Mouse (Mus musculus) E14TG2a.4 (cell line): ENCODE results near the gene Pax7.

Experiments
- H3K27me3 ChIP-seq: 2 replicates; pipeline ENCODE4 v1.6.1; 2014; ENCODE audit warnings: low read length, control low read depth; ENCODE audit not compliant: insufficient read depth
- H3K36me3 ChIP-seq: 2 replicates; pipeline ENCODE4 v1.6.1; 2014; ENCODE audit warnings: low read length, control low read depth; ENCODE audit not compliant: insufficient read depth
- H3K4me1 ChIP-seq: replicated peaks from 2 replicates; pipeline ENCODE4 v1.6.1; 2014; ENCODE audit warnings: low read depth, low read length, control low read depth
- H3K4me3 ChIP-seq: replicated peaks from 2 replicates; pipeline ENCODE4 v1.5.1; 2014; ENCODE audit warnings: mild to moderate bottlenecking, low read length
- H3K9me3 ChIP-seq: 2 replicates; pipeline ENCODE4 v1.6.1; 2014; ENCODE audit warnings: low read length, control low read depth
- CTCF ChIP-seq: conservative IDR thresholded peaks from 2 replicates; pipeline ENCODE4 v1.5.1; 2014; ENCODE audit warnings: low read length
- NANOG ChIP-seq: IDR thresholded peaks from 2 replicates; pipeline ENCODE4 v1.6.1; 2014; ENCODE audit warnings: borderline replicate concordance, low read length, mixed read lengths
- POU5F1 ChIP-seq: IDR thresholded peaks from 2 replicates; pipeline ENCODE4 v1.6.1; 2014; ENCODE audit warnings: low read length, borderline replicate concordance

Gene Pax7

DNA sequence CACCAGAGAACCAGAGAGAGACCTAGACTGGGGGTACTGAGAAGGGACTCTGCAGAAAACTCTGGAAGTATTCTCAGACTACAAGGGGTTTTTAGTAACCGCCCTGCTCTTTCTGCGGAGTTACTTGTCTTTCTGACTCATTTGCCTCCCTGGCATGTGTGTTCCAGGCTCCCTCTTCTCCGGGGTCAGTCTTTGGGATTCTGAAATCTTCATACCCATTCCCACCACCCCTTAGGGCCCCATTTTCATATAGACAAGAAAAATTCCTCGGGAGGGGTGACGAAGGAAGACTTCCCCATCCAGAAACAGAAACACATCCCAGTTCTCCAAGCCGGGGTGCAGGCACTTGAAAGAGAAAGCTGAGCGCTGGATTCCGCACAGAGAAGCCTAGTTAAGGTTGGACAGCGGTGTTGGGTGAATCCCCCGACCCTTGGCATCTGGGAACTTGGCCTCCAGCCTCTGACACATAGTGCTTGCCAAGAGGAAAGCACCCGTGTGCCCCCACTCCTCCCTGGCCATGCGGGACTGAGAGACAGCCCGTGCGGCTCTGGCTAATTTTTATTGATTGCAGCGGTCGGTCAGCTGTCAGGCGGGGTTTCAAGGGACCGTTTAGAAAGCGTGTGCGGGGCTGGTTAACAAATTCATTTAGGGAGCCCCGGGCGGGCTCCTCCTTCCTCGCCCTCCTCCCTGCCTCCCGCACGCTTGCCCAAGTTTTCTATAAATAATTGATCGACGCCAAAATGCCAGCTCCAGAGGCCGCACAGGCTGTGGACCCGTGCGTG, 5.6 kb downstream of the Pax7 start:
- Histone ChIP-seq H3K4me3 (peak overlapping the region; percentile 46), H3K9me3 (no peaks in the 10 kb centered on the region), H3K4me1 (peaks cover 82% of the 10 kb centered on the region), H3K36me3 (no peaks in the 10 kb centered on the region), H3K27me3 (peaks cover 100% of the 10 kb centered on the region)
- no peak for TF ChIP-seq POU5F1

DNA sequence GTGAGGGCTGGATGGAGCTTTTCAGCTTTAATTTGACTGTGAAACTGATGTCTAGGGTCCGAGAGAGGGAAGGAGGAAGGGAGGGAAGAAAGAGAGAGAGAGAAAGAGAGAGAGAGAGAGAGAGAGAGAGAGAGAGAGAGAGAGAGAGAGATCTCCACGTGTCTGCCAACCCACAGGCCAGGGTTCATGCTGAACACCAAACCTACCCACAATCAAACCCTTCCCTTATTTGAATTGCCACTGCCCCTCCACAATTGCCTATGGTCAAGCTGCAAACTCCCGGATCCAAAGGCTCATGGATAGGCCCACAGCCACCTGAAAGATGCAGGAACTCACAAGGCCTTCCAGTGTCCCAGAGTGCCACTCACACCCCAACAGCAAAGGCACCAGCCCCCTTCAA, 7.1 kb downstream of the Pax7 start:
- Histone ChIP-seq H3K9me3 (no peaks in the 10 kb centered on the region), H3K27me3 (peaks cover 100% of the 10 kb centered on the region), H3K36me3 (no peaks in the 10 kb centered on the region), H3K4me1 (peaks cover 79% of the 10 kb centered on the region), H3K4me3 (no peak overlapping the region)
- no peak for TF ChIP-seq NANOG

DNA sequence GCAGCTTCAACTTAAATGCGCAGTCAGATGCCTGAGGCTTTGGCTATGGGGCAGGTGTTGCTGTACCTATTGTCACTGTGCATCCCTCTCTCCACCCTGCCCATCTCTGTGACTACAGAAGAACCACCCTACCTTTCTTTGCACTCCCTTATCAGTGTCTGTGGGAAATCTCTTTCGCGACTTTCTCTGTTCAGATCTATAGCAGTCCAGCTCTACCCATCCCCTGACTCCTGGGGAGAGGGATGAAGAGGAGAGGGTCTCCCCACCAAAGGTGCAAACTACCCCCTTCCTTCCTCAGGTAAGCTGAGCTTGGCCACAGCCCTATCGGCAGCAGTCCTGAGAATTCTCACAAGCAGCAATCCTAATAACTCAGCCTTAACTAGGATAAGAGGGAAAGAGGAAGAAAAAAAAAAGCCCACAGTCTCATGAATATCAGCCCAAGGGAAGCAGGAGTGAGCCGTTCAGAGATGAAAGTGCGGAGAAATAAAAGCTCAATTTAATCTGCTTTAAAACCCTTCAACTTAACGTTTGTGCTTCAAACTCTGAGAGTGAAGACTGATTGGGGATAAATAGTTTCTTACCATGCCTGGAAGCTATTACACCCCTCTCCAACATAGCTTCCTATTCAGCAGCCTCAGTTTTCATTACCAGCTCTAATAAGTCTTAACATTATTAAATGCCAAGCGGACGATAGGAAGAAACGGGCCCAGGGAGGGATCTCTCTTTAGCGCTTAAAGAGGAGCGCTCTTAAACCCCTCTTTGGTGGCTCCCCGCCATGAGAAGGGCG, 7.8 kb downstream of the Pax7 start:
- Histone ChIP-seq H3K9me3 (no peaks in the 10 kb centered on the region), H3K4me1 (peaks cover 77% of the 10 kb centered on the region), H3K4me3 (no peak overlapping the region), H3K27me3 (peaks cover 99% of the 10 kb centered on the region), H3K36me3 (no peaks in the 10 kb centered on the region)
- TF ChIP-seq POU5F1 (no peak), CTCF (no peak), NANOG (no peak)

DNA sequence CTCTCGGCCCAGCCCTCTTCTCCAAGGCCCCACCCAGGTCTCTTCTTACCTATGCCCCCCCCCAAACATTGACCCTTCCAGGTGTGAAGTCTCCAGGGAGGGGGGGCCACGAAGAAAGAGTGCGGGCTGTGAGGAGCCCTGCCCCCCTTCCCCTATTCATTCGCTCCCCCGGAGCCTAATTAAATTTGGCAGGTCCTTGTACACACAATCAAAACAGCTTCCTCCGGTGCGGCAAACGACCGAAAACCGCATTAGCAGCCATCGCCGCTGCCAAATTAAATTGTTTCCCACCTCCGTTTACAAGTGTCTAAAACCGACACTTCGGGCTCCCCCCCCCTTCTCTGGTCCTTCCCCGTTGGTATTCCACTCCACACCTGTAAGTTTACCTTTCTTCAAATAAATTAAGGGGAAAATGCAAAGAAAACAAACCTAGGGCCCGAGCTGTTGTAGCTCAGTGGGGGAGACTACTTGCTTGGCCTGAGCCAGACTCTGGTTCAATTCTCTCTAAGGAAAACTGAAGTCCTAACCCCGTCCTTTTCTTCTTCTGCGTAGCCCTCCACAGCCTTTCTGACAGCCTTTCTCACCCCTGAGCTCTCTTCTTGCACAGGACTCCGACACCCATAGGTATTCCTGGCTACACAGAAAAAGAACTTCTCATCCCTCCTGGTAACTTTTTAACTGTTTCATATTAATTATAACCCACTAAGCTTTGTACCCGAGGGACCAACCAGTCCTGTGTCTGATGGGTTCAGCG, 8.6 kb downstream of the Pax7 start:
- Histone ChIP-seq H3K27me3 (peaks cover 99% of the 10 kb centered on the region), H3K4me1 (peaks cover 69% of the 10 kb centered on the region), H3K9me3 (no peaks in the 10 kb centered on the region), H3K36me3 (no peaks in the 10 kb centered on the region), H3K4me3 (no peak overlapping the region)
- TF ChIP-seq CTCF (no peak), NANOG (no peak)

DNA sequence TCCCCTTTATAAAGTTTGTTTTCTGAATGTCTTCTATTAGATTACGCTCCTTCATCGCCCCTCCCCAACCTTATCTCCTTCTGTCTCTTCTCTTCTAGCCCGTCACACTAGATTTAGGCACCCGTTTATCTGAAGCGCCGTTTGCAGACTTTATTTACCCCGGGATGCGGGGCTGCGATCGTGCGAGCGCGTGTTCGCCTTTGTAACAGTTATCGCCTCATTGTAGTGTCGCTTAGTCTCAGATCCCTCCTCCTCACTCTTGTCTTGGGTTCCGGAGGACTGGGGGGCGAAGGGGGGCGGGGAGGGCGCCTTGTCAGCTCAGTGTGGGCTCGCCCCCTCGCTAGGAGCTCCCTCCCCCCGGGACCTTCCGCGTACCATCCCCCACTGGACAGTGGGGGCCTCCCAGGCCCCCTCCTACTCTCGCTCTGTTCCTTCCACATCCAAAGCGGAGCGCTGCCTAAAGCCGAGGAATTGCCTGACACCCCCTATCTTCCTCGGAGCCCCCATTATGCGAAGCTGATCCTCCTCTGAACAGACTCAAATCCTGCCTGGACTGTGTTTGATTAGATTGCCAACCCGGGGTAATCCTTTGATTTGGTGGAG, 9.4 kb downstream of the Pax7 start:
- peaks cover 98% of the 10 kb centered on the region for H3K27me3 ChIP-seq
- H3K36me3 ChIP-seq, result no peaks in the 10 kb centered on the region
- peak overlapping the region; percentile 46 for H3K4me3 ChIP-seq
- H3K9me3 ChIP-seq, result no peaks in the 10 kb centered on the region
- TF ChIP-seq POU5F1 (no peak), NANOG (no peak), CTCF (no peak)
- peaks cover 69% of the 10 kb centered on the region for H3K4me1 ChIP-seq

DNA sequence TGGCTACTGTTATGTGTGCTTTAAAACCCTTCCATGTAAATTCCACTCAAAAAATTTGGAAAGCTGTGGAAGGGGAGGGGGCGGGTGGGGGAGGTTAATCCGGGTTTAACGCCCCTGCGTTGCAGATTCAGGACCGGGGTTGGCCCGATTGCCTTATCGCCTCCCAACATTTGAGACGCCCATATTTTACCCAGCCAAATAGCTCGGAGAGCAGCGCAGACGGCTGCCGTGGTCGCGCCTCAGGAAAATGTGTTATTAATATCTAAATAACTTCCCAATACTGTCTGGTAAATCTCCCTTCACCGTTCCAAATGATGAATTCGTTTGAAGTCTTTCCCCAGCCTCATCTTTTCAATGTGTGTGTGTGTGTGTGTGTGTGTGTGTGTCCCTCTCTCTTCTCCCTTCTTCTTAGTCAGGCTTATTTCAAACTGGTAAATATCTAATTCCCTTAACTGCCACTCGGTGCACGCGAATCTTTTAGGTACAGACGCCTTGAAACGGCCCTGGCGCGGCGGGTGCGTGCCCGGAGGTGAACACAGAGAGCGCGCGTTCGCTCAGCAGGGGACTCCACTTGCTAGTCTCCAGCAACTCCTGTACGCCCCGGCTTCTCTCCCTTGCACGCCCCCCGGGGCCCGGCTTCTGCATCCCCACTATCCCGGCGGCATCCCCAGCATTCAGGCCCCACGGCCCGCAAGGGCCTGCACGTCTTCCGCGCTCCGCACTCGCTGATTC, 10.0 kb downstream of the Pax7 start:
- H3K36me3 ChIP-seq, result no peaks in the 10 kb centered on the region
- H3K4me3 ChIP-seq, result peak overlapping the region; percentile 46
- peaks cover 98% of the 10 kb centered on the region for H3K27me3 ChIP-seq
- TF ChIP-seq POU5F1 (no peak), CTCF (no peak), NANOG (no peak)
- peaks cover 68% of the 10 kb centered on the region for H3K4me1 ChIP-seq
- H3K9me3 ChIP-seq, result no peaks in the 10 kb centered on the region

DNA sequence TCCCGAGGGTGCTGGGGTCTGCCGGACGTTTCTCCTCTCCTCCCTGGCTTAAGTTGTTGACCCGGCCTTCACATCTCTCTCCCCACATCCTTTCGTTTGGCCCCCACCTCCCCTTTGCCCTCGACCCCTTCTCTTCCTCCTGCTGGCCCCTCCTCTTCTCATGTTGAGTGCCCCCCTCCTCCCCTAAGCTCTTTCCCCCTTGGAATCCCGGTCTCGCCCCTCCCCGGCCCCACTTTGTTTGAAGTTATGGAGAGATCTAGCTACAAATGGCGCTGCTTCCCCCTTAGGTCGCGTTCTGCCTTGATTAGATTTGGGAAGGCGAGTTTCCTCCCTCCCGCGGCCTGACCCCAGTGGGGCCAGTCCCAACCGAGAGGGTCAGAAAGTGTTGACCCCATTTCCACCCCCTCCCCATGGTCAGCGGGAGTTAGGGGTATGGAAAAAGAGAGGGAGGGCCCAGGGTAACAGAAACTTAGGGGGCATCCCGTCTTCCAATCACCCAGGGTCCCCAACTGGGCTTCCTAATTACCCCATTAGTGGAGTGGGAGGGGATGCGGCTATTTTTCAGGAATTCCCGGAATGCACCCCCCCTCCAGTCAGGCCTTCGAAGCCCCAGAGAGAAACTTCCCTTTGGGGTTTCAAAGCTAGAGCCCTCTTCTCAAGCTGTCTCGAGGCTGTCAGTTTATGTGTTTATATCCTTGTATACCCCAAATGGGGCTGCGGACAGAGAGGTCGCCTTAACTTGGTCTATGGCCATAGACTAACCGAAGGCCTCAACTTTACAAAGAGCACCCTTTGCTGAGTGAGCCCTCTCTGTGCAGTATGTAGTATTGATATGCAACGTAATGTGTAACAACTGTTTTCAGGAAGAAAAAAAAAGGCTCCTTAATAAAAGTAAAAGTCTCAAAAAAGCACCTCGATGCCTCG, 10.9 kb downstream of the Pax7 start:
- H3K4me3 ChIP-seq, result peak overlapping the region; percentile 50
- no peaks in the 10 kb centered on the region for H3K36me3 ChIP-seq
- TF ChIP-seq NANOG (no peak), CTCF (no peak), POU5F1 (no peak)
- H3K9me3 ChIP-seq, result no peaks in the 10 kb centered on the region
- peaks cover 98% of the 10 kb centered on the region for H3K27me3 ChIP-seq
- H3K4me1 ChIP-seq, result peaks cover 68% of the 10 kb centered on the region
